Mouse (Mus musculus) left cerebral cortex, adult 18-20 months (tissue): ENCODE measurements at regions not wholly inside any gene's neighbourhood (a gene's known extent, or its start where the extent isn't known, plus 50 kb on each side); places are given as distances from the start of the nearest gene placed in this dataset.
A peak's percentile ranks its signal among the peaks of the same experiment; 100 is the strongest.

Experiments
- DNase-seq, 2 experiments: peaks; one replicate each; pipeline ENCODE4 v3.0.0; 2021 to 2022; ENCODE audit warnings: low spot score in 2 of 2, mixed read lengths in 1 of 2

DNA sequence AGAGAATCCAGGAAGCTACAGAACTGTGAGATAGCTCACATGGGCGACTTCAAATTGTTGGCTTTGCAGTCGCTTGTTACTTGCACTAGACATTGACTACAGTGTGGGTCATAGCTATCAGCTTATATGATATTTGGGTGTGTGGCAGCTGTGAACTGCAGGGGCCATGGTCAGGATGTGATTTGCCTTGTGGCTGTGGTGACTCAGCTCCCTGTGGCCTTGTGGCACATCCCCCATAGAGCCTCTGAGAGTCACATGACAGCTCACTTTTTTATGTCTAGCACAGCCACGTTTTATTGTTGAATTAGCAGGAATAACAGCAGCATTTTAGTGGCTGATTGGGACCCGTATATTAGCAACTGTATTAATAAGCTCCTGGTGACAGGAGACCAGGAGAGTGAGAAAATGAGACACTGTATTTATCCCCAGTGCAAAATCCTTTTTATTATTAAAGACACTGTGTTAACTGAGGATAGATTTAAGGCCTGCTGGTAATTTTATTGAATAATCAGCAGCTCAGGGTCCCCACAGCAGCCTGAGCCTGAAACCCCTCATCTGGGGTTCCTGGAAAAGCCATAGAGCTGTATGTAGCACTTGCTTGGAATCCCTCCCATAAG lies 141.7 kb downstream of the 9530068E07Rik start:
- no peak for DNase-seq

DNA sequence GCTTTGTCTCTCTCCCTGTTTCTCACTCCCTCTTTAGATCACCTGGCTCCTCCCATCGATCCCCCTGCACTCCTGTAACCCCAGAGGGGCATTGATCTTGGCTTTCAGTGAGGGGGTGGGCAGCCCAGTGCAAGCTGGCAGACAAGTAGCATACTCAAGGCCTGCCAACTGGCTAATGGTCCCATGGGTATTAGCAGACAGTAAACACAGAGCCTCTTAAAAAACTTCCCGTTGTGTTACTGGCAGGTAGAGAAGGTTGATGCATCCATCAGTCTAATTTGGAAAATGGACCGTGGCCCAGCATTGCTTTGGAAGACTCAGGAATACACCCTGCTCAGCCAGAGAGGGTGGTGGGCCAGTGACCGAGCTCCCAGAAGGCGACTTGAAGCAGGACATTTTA lies 145.0 kb downstream of the 9530068E07Rik start:
- DNase-seq = no peak

GRCm38 (mm10) chr11:52551451-52551850 lies 155.2 kb downstream of the 9530068E07Rik start:
- DNase-seq = peak in 1 of 2 experiments; percentile 19

DNA sequence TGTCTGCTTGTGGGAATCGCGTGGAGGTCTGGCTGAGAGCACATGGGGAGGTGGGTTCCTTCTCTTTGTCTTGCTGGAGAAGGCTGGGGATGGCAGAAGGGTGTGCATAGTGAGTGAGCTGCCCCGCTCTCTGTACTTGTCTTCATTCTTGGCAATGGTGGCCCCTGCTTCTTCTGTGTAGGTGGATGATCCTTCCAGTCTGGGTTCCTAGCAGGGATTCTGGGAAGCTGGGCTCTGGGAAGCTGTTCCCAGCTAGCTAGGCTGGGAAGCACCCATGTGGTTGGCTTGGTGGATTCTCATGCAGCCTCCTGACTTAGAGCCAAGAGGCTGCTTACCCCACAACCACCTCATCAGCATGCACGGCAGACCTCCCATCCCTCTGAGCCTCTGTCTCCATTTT lies 156.6 kb downstream of the 9530068E07Rik start:
- no peak for DNase-seq

DNA sequence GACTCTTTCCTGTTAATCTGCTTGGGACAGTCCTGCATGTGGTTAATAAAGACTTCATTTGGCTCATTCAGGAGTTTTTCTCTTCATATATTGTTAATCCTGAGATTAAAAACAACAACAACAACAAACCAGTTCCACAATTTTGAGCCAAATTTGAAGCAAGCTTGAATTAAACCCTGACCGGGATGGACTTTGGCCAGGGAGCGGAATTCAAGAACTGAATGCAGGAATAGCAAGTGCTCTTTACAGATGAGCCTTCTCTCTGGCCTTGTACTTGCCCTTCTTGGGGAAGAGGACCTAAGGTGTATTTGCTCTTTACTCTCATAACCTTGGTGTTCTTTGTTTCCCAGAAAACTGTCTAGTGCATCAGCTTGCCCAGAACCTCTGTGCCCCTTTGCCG lies 161.6 kb downstream of the 9530068E07Rik start:
- DNase-seq = no peak

DNA sequence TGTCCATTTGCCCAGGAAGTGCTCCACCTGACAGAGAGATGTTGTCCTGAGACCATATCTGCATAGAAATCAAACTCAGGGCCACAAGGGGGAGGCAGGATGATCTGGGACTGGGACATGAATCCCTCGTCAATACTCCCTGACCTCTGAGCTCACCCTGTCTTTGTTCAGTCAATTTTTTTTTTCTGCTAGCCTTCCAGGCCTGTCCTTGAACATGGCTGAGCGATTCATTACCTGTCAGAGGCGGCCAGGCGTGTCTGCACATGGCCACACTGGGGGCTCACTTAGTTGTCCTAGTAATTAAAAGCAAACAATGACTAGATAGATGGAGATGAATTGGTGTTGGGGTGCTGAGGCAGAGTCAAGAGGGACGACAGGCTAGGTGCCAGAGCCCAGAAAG lies 162.6 kb downstream of the 9530068E07Rik start:
- no peak for DNase-seq

DNA sequence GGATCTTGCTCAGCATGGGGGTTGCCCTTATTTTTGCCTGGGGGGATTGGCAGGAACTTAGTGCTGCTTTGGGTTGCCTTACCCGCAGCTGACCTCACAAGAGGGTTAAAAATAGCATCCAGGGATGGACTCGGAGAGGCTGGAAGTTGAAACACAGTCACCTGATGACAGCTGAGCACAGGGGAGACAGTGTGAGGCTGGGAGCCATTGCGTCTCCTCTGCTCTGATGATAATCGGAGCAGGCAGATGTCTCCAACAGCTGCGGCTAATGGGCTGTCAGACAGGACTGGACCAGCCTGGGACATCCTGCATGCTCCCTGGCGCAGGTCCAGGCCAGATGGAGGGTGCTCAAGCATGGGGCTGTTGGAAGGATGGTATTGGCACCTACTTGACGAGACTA lies 165.1 kb downstream of the 9530068E07Rik start:
- no peak for DNase-seq

DNA sequence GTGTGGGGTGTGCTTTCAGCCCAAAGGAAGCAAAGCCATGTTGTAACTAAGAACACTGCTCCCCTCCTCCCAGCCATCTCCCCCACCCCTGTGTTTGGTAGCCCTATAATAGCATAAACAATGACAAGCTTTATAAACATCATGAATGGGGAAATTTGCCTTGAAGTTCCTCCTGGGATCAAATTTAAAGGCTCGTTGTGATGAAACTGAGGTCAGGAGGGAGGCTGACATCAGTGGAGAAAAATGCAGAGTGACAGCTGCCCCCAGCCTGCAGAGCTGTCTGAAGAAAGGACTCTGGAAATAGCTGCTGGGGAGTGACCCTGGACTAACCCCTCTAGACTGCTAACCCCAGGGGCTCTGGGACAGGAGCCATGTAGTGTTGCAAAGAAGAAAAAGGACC lies 169.2 kb downstream of the 9530068E07Rik start:
- DNase-seq = no peak

DNA sequence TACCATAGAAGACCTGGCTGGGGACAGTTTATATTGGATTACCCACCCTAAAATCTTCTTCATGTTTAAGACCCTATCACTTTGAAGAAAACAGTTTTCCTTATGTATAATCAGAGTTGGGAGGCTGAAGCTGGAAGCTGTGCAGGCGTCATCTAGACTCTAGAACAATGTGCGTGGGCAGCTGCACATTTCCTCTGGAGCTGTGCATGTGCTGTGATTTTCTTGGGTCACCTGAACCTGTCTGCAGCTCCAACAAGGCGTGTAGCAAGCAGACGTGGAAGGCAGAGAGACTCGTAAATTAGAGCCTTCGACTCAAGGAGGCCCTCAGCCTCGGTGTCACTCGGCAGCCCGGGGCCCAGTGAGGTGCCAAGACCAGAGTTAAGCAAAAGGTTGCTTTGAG lies 169.8 kb downstream of the 9530068E07Rik start:
- no peak for DNase-seq

DNA sequence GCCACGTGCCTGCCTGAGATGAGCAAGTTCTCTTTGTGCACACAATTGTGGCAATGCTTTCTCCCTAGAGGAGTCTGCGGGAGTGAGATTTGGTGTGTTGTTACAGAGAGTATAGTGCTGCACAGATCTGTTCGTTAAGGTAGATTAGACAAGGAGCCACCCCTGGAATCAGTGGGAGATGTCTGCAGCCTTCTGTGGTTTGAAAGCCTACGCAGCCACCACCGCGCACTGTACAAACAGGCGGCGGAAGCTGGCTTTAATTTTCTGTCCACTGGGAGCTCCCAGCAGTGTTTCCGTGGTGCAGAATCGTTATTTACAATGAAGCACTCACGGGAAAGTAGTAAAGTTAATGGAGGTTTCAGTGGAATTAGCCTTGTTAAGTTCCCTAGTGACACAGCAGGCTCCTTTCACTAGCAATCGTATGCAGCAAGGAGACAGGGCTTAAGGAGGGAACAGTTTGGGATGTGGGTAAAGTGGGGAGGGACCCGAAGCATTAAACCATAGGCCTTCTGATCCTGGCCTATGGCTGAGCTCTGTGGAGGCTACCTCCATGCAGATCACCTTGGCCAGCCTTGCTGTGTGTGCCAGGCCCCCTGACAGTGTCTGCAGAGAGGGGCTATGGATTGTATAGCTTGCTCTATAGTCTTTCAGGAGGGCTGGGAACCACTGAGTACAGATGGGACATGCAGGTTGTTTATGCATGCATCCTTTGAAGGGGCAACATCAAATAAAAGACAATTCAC lies 171.9 kb downstream of the 9530068E07Rik start:
- DNase-seq = peak; percentile 21 to 56

DNA sequence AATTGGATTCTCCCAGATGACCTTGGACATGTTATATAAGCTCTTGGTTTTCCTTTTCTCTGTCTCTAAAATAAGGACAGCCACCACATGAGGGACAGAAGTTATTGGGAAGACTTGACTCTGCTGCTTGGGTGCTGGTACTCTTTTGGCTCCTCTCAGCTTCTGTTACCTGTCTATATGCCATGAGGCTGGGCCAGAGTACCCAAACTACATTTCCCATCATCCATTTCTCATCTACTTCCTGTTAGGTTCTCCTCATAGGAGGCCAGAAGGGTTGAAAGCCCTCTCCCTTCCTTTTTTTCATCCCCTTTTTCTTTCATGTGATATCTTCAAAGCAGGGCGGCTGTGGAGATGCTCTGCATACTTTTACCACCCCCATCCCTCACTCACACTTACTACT lies 172.6 kb downstream of the 9530068E07Rik start:
- no peak for DNase-seq

DNA sequence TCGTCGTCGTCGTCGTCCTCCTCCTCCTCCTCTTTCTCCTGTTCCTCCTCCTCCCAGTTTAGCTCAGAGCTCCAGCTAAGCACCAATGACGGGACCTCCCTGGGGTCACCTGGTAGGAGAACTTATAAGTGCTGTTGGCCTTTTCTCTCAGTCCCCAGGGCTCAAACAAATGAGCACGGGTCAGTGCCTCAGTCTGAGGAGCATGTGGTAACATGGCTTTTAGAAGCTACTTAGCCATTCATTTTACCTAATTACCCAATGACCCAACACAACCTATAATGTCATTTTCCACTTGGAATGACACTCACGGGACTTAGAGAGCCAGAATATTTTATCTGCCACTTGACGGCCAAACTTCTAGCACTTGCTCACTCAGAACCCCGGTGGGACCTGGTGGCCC lies 173.5 kb downstream of the 9530068E07Rik start:
- DNase-seq = no peak

DNA sequence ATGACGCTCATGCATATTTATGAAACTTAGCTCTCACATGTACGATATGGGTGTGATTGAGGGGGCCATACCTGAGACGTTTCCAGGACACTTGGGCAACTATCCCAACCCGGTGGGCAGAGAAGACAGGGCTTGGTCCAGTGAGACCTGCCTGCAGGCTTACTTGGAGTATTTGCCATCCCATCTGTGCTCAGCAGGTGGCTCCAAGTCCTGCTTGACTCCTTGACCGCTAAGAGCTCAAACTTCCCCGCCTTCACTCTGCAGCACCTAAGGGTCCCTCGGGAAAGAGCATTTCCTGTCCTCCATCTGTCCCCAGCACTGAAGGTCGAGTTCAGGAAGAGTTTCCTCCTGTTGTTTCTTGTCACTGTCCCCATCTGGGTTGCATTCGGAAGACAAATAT lies 182.2 kb downstream of the 9530068E07Rik start:
- DNase-seq = no peak

- no peak for DNase-seq
Measured at GRCm38 (mm10) chr11:52579764-52580377, 183.6 kb downstream of the 9530068E07Rik start.

DNA sequence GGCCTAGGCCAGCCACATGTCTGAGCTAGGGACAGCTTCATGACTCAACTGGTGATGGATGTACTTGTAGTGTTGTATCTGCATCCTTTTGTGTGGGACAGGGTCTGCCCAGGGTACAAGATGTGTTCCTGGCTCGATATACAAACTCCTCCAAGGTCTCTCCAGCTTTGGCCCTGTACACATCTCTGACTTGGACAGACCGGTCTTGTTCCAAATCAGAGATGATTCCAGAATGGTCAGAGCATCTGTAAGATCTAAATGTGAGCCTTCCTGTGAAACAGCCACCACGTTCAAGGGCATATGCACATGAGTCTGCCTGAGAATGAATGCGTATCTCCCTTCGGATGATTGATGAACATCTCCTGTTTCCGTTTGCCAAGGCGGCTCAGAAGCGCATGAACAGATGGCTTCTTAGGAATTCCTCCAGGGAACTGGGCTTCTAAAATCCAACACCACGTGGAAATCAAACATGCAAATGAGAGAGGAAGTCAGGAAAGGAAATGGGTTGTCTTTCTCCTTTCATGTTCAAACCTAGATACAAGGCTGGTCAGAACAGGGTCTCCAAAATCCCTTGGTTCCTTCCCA lies 172.7 kb upstream of the Fstl4 start:
- DNase-seq = peak in 1 of 2 experiments; percentile 16

GRCm38 (mm10) chr11:52594092-52594491 lies 170.3 kb upstream of the Fstl4 start:
- no peak for DNase-seq

- DNase-seq = no peak
Measured at GRCm38 (mm10) chr11:52601196-52601595, 163.2 kb upstream of the Fstl4 start.

DNA sequence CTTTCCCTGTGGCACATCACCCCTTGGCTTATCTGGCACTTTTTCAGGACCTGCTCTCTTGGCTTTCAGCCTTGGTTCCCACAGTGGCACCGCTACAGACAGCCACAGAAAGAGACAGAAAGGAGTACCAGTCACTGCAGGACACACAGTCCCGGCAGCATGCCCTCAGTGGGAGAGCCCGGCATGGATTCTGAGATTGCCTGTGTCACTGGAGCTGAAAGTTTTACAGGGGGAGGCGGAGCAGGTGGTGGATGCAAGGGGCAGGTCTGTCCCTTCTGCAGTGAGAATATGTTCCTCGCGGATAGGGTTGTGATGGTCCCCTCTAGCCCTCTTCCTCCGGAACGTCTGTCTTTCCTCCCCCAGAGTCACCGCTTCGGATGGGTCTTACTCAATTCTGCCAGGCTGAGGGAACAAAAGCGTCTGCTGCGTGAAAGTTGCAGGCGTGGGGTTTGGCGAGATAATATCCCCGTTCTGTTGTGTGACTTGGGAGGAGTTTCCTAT lies 162.3 kb upstream of the Fstl4 start:
- peak; percentile 47 to 51 for DNase-seq

- DNase-seq = no peak
Measured at GRCm38 (mm10) chr11:52602796-52603195, 161.6 kb upstream of the Fstl4 start.

DNA sequence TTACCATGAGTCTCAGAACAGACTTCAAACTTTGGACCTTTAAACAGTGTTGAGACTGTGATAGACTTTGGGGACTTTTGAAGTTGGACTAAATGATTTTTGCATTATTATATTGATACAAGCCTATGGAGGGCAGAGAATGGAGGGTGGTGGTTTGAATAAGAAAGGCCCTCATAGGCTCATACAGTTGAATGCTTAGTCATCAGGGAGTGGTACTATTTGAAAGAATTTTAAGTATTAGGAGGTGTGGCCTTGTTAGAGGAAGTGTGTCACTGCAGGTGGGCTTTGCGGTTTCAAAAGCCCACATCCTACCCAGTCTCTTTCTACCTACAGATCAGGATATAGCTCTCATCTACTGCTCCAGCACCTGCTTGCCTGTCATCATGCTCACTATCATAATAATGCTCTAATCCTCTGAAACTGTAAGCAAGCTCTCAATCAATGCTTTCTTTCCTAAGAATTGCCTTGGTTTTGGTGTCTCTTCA lies 153.7 kb upstream of the Fstl4 start:
- DNase-seq = no peak

GRCm38 (mm10) chr11:52615622-52616021 lies 148.8 kb upstream of the Fstl4 start:
- no peak for DNase-seq

DNA sequence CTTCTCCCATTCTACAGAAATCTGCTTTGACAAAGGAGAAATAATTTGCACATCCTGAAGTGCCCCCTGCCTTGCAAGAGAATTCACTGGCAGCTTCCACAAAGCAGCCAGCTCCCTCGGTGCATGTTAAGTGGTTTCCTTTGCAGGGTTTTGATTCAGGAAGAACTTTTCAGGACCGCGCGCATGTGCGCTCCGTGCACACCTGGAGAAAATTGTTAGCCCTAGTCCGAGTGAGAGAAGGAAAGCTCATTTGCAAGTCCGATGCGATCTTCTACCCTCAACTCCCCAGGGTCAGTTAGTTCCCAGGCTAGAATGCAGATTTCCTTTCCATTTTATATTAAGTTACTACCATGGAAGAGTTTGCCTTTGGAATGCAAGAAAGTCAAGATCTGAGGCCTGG lies 145.8 kb upstream of the Fstl4 start:
- DNase-seq = no peak
